Comparison of ENCODE assay signal across 10 mouse cellular contexts in genomic region chr1:192191859-192192258, GRCm38 (mm10). TPM values are rescaled to one million over a fixed set of nuclear protein-coding genes. Genes with fewer than 3 reads are reported as not detected.
DNase-seq lines count a peak whose midpoint lies in the region; ATAC-seq and TF ChIP-seq lines count a peak whose summit lies in the region.
"Had no signal": no experiment of that assay in that cellular context is flagged by ENCODE, and none has a peak within 500 bp of the region (broad histone marks: within the 10 kb centered on the region; RNA-seq: fewer than 3 reads in every experiment).

No protein-coding gene starts in this region.

- 52% methylated on average over 8 of the region's 8 CpGs for WGBS in limb, embryonic 13.5 days
- WGBS in limb, embryonic 10.5 days, result 65% methylated on average over 8 of the region's 8 CpGs
- 51% methylated on average over 8 of the region's 8 CpGs for WGBS in embryonic facial prominence, embryonic 14.5 days
- 50% methylated on average over 8 of the region's 8 CpGs for WGBS in limb, embryonic 14.5 days
- 51% methylated on average over 8 of the region's 8 CpGs for WGBS in liver, embryonic 12.5 days (ENCODE audit: insufficient replicate concordance)

- no peak overlapping the region for H3K4me3 ChIP-seq in limb, embryonic 13.5 days
- no peak overlapping the region for H3K4me3 ChIP-seq in limb, embryonic 10.5 days
- H3K4me3 ChIP-seq in embryonic facial prominence, embryonic 14.5 days (ENCODE audit: low read depth, low read length), result no peak overlapping the region
- no peak overlapping the region for H3K4me3 ChIP-seq in limb, embryonic 14.5 days (replicated peaks; ENCODE audit: low read length)
- H3K4me3 ChIP-seq in liver, embryonic 12.5 days, result no peak overlapping the region

- H3K36me3 ChIP-seq in limb, embryonic 13.5 days, result no peaks in the 10 kb centered on the region
- H3K36me3 ChIP-seq in limb, embryonic 10.5 days, result no peaks in the 10 kb centered on the region
- H3K36me3 ChIP-seq in embryonic facial prominence, embryonic 14.5 days (ENCODE audit: control insufficient read depth, insufficient read depth, low read length), result no peaks in the 10 kb centered on the region
- H3K36me3 ChIP-seq in limb, embryonic 14.5 days (ENCODE audit: control insufficient read depth, insufficient read depth, low read length), result no peaks in the 10 kb centered on the region
- H3K36me3 ChIP-seq in liver, embryonic 12.5 days, result no peaks in the 10 kb centered on the region

- no peak for TF ChIP-seq POLR2A in limb, embryonic 14.5 days (IDR thresholded peaks at IDR 0.05; ENCODE audit: borderline replicate concordance, extremely low read depth, insufficient read depth, insufficient read length)

- H3K4me1 ChIP-seq in limb, embryonic 13.5 days, result peaks cover 14% of the 10 kb centered on the region
- peaks cover 11% of the 10 kb centered on the region for H3K4me1 ChIP-seq in limb, embryonic 10.5 days
- peaks cover 3% of the 10 kb centered on the region; the same call in 1 of the 2 replicates for H3K4me1 ChIP-seq in embryonic facial prominence, embryonic 14.5 days (ENCODE audit: control insufficient read depth, insufficient read depth, low read length)
- H3K4me1 ChIP-seq in limb, embryonic 14.5 days (ENCODE audit: control insufficient read depth, insufficient read depth, low read length), result no peaks in the 10 kb centered on the region
- no peaks in the 10 kb centered on the region for H3K4me1 ChIP-seq in liver, embryonic 12.5 days

- DNase-seq in cerebellum, adult 11 months, result peak; percentile 29
- no peak for DNase-seq in cerebellum, adult 9-10 months
- DNase-seq in limb, embryonic 10.5 days (ENCODE audit: low spot score), result no peak
- DNase-seq in embryonic facial prominence, embryonic 14.5 days (ENCODE audit: low spot score), result no peak
- no peak for DNase-seq in limb, embryonic 14.5 days (ENCODE audit: low spot score)
- DNase-seq in urinary bladder, postnatal 25 days (ENCODE audit: low spot score), result no peak

- no peak overlapping the region for H3K27ac ChIP-seq in limb, embryonic 13.5 days
- no peak overlapping the region for H3K27ac ChIP-seq in limb, embryonic 10.5 days
- H3K27ac ChIP-seq in embryonic facial prominence, embryonic 14.5 days (replicated peaks; ENCODE audit: low read depth, low read length), result no peak overlapping the region
- no peak overlapping the region for H3K27ac ChIP-seq in limb, embryonic 14.5 days (replicated peaks; ENCODE audit: low read depth, low read length)
- H3K27ac ChIP-seq in liver, embryonic 12.5 days, result no peak overlapping the region

- no peak for ATAC-seq in limb, embryonic 13.5 days (ENCODE audit: low FRiP score, low read depth)
- no peak for ATAC-seq in embryonic facial prominence, embryonic 14.5 days (ENCODE audit: low read depth)
- no peak for ATAC-seq in limb, embryonic 14.5 days (ENCODE audit: low FRiP score, low read depth)
- ATAC-seq in liver, embryonic 12.5 days, result no peak
- ATAC-seq: activated CD4-positive, CD25-positive, alpha-beta regulatory T cell, adult 4 months; inflammation-experienced regulatory T-cells, adult 6 months had no signal

- peak overlapping the region; percentile 92 for H3K4me2 ChIP-seq in limb, embryonic 13.5 days (replicated peaks)
- peak overlapping the region; percentile 94; the same call in 1 of the 2 replicates for H3K4me2 ChIP-seq in embryonic facial prominence, embryonic 14.5 days (ENCODE audit: low read depth, low read length)
- 0 out of 2 replicates have a peak overlapping the region, but pooled peaks have one; percentile 0 for H3K4me2 ChIP-seq in limb, embryonic 14.5 days (replicated peaks; ENCODE audit: low read depth, low read length, severe bottlenecking)
- no peak overlapping the region for H3K4me2 ChIP-seq in liver, embryonic 12.5 days

- peaks cover 53% of the 10 kb centered on the region for H3K27me3 ChIP-seq in limb, embryonic 13.5 days
- peaks cover 56% of the 10 kb centered on the region for H3K27me3 ChIP-seq in limb, embryonic 10.5 days (ENCODE audit: low read depth, poor library complexity, severe bottlenecking)
- peaks cover 36% of the 10 kb centered on the region for H3K27me3 ChIP-seq in embryonic facial prominence, embryonic 14.5 days (replicated peaks; ENCODE audit: control insufficient read depth, insufficient read depth, low read length)
- H3K27me3 ChIP-seq in limb, embryonic 14.5 days (ENCODE audit: control insufficient read depth, insufficient read depth, low read length), result peaks cover 35% of the 10 kb centered on the region
- H3K27me3 ChIP-seq in liver, embryonic 12.5 days (replicated peaks), result peaks cover 59% of the 10 kb centered on the region

- H3K9me3 ChIP-seq in limb, embryonic 13.5 days, result no peaks in the 10 kb centered on the region
- H3K9me3 ChIP-seq in limb, embryonic 10.5 days (replicated peaks), result no peaks in the 10 kb centered on the region
- no peaks in the 10 kb centered on the region for H3K9me3 ChIP-seq in embryonic facial prominence, embryonic 14.5 days (ENCODE audit: control insufficient read depth, low read length)
- no peaks in the 10 kb centered on the region for H3K9me3 ChIP-seq in limb, embryonic 14.5 days (ENCODE audit: control insufficient read depth, low read length)
- H3K9me3 ChIP-seq in liver, embryonic 12.5 days (replicated peaks), result no peaks in the 10 kb centered on the region

- no peak overlapping the region for H3K9ac ChIP-seq in limb, embryonic 13.5 days
- H3K9ac ChIP-seq in embryonic facial prominence, embryonic 14.5 days (ENCODE audit: low read depth, low read length), result no peak overlapping the region
- H3K9ac ChIP-seq in limb, embryonic 14.5 days (ENCODE audit: low read depth, low read length, severe bottlenecking), result no peak overlapping the region
- H3K9ac ChIP-seq in liver, embryonic 12.5 days, result no peak overlapping the region

RNA-seq across cellular contexts. Expression of gene Kcnh1, which starts 1.3 kb away (rescaled TPM):
- polyA plus RNA-seq in limb, embryonic 13.5 days (2015; fragmentation: Nextera tagmentation; extraction: Ambion mirVana), result 0.47 and 0.60 TPM in 2 replicates
- polyA plus RNA-seq in limb, embryonic 10.5 days (2016; fragmentation: Nextera tagmentation; extraction: Ambion mirVana), result 0.01 and 0.04 TPM in 2 replicates
- 0.89 and 1.2 TPM in 2 replicates for polyA plus RNA-seq in embryonic facial prominence, embryonic 14.5 days (2014; fragmentation: Nextera tagmentation; extraction: Ambion mirVana)
- polyA plus RNA-seq in limb, embryonic 14.5 days (2012; rRNA removed), result 0.63 and 0.74 TPM in 2 replicates
- polyA plus RNA-seq in limb, embryonic 14.5 days (2014; fragmentation: Nextera tagmentation; extraction: Ambion mirVana), result 0.30 and 0.79 TPM in 2 replicates
- 0.04 TPM in 1 of 2 replicates, not detected in the other for polyA plus RNA-seq in liver, embryonic 12.5 days (2016; fragmentation: Nextera tagmentation; extraction: Ambion mirVana)
- polyA plus RNA-seq: inflammation-experienced regulatory T-cells, adult 6 months had no signal

RNA-seq across cellular contexts. Expression of gene Rcor3, which starts 54.0 kb away (rescaled TPM):
- 30.1 and 30.4 TPM in 2 replicates for polyA plus RNA-seq in limb, embryonic 13.5 days (2015; fragmentation: Nextera tagmentation; extraction: Ambion mirVana)
- 14.3 and 18.8 TPM in 2 replicates for polyA plus RNA-seq in limb, embryonic 10.5 days (2016; fragmentation: Nextera tagmentation; extraction: Ambion mirVana)
- 30.8 and 32.6 TPM in 2 replicates for polyA plus RNA-seq in embryonic facial prominence, embryonic 14.5 days (2014; fragmentation: Nextera tagmentation; extraction: Ambion mirVana)
- 49.8 and 73.2 TPM in 2 replicates for polyA plus RNA-seq in limb, embryonic 14.5 days (2012; rRNA removed)
- 34.3 and 39.1 TPM in 2 replicates for polyA plus RNA-seq in limb, embryonic 14.5 days (2014; fragmentation: Nextera tagmentation; extraction: Ambion mirVana)
- 10.8 and 11.8 TPM in 2 replicates for polyA plus RNA-seq in liver, embryonic 12.5 days (2016; fragmentation: Nextera tagmentation; extraction: Ambion mirVana)
